Mouse (Mus musculus): ENCODE results near the gene Naa25. TPM values are rescaled to one million over a fixed set of nuclear protein-coding genes. Genes with fewer than 3 reads are reported as not detected.

Naa25 gene
- polyA plus RNA-seq, 1 experiment from 2014 or later = 40.6 TPM

- H3K36me3 ChIP-seq = no peaks in the 10 kb centered on the region
- H3K9me3 ChIP-seq (replicated peaks) = no peaks in the 10 kb centered on the region
- H3K4me2 ChIP-seq (replicated peaks) = no peak overlapping the region
- ATAC-seq (ENCODE audit: insufficient number of reproducible peaks, low FRiP score, low TSS enrichment, low read depth) = no peak
- no peaks in the 10 kb centered on the region for H3K27me3 ChIP-seq
- WGBS = 79% methylated on average over 5 of the region's 5 CpGs
- H3K27ac ChIP-seq (replicated peaks) = no peak overlapping the region
- H3K4me3 ChIP-seq (replicated peaks) = no peak overlapping the region
- H3K9ac ChIP-seq = no peak overlapping the region
- H3K4me1 ChIP-seq = no peaks in the 10 kb centered on the region
These were observed 87.1 kb downstream of the Naa25 start for GRCm38 (mm10) chr5:121484801-121485200.

GRCm38 (mm10) chr5:121493305-121493704, 95.6 kb downstream of the Naa25 start:
- Histone ChIP-seq H3K36me3 (no peaks in the 10 kb centered on the region), H3K27ac (replicated peaks) (no peak overlapping the region; the same call in 1 of the 2 replicates), H3K4me2 (replicated peaks) (no peak overlapping the region), H3K27me3 (no peaks in the 10 kb centered on the region), H3K4me3 (replicated peaks) (no peak overlapping the region), H3K9ac (no peak overlapping the region), H3K9me3 (replicated peaks) (no peaks in the 10 kb centered on the region), H3K4me1 (no peaks in the 10 kb centered on the region)
- 40% methylated on average over 8 of the region's 8 CpGs for WGBS
- no peak for ATAC-seq (ENCODE audit: insufficient number of reproducible peaks, low FRiP score, low TSS enrichment, low read depth)

Other genes starting within 250 kb of the Naa25 start
- 21.1 and 24.3 TPM in 2 replicates for gene Ptpn11, start 206.5 kb upstream of the Naa25 start, polyA plus RNA-seq (2015; fragmentation: Nextera tagmentation; extraction: Ambion mirVana)
- 610 and 617 TPM in 2 replicates for gene Rpl6, start 193.5 kb upstream of the Naa25 start, polyA plus RNA-seq (2015; fragmentation: Nextera tagmentation; extraction: Ambion mirVana)
- 5.5 and 5.7 TPM in 2 replicates for gene Hectd4, start 177.7 kb upstream of the Naa25 start, polyA plus RNA-seq (2015; fragmentation: Nextera tagmentation; extraction: Ambion mirVana)
- 81.8 and 93.6 TPM in 2 replicates for gene Trafd1, start 12.3 kb upstream of the Naa25 start, polyA plus RNA-seq (2015; fragmentation: Nextera tagmentation; extraction: Ambion mirVana)
- 2.3 and 2.9 TPM in 2 replicates for gene Tmem116, start 54.0 kb downstream of the Naa25 start, polyA plus RNA-seq (2015; fragmentation: Nextera tagmentation; extraction: Ambion mirVana)
- 175 and 195 TPM in 2 replicates for gene Erp29, start 54.6 kb downstream of the Naa25 start, polyA plus RNA-seq (2015; fragmentation: Nextera tagmentation; extraction: Ambion mirVana)
- gene Adam1b, start 105.5 kb downstream of the Naa25 start, polyA plus RNA-seq (2015; fragmentation: Nextera tagmentation; extraction: Ambion mirVana) = not detected in 2 replicates
- 1.4 and 1.9 TPM in 2 replicates for gene Adam1a, start 147.5 kb downstream of the Naa25 start, polyA plus RNA-seq (2015; fragmentation: Nextera tagmentation; extraction: Ambion mirVana)
- 0.58 TPM in 1 of 2 replicates, not detected in the other for gene Gm42878, start 147.5 kb downstream of the Naa25 start, polyA plus RNA-seq (2015; fragmentation: Nextera tagmentation; extraction: Ambion mirVana)
- 49.3 and 52.0 TPM in 2 replicates for gene Mapkapk5, start 148.0 kb downstream of the Naa25 start, polyA plus RNA-seq (2015; fragmentation: Nextera tagmentation; extraction: Ambion mirVana)
- gene Aldh2, start 195.9 kb downstream of the Naa25 start, polyA plus RNA-seq (2015; fragmentation: Nextera tagmentation; extraction: Ambion mirVana) = 212 and 219 TPM in 2 replicates
- gene Acad12, start 221.0 kb downstream of the Naa25 start, polyA plus RNA-seq (2015; fragmentation: Nextera tagmentation; extraction: Ambion mirVana) = 2.0 and 2.4 TPM in 2 replicates